Mouse (Mus musculus) NIH3T3 (cell line): ENCODE results near the gene Tspan9.

Source experiments
- DNase-seq: peaks from one replicate; pipeline ENCODE4 v3.0.0-alpha.2; 2012; ENCODE audit warnings: low read depth

Gene Tspan9

GRCm38 (mm10) chr6:128143390-128144020 is at the start of gene Tspan9:
Tspan9 (minus strand) TSS chr6:128143594.
- DNase-seq, result peak; percentile 85

GRCm38 (mm10) chr6:128183521-128183920 is 40.1 kb upstream of the Tspan9 start:
- DNase-seq, result peak; percentile 47

- DNase-seq, result no peak
Observed at GRCm38 (mm10) chr6:128181176-128181575, 37.8 kb upstream of the Tspan9 start.

GRCm38 (mm10) chr6:128179651-128180050 is 36.3 kb upstream of the Tspan9 start:
- DNase-seq, result no peak

- DNase-seq, result no peak
Observed at GRCm38 (mm10) chr6:128179247-128179646, 35.9 kb upstream of the Tspan9 start.

- no peak for DNase-seq
Observed at GRCm38 (mm10) chr6:128178681-128179080, 35.3 kb upstream of the Tspan9 start.

- DNase-seq, result peak; percentile 74
Observed at GRCm38 (mm10) chr6:128168785-128169679, 25.6 kb upstream of the Tspan9 start.

- peak; percentile 51 for DNase-seq
Observed at GRCm38 (mm10) chr6:128165564-128165963, 22.2 kb upstream of the Tspan9 start.

- DNase-seq, result no peak
Observed at GRCm38 (mm10) chr6:128164632-128165031, 21.2 kb upstream of the Tspan9 start.

- no peak for DNase-seq
Observed at GRCm38 (mm10) chr6:128159092-128159491, 15.7 kb upstream of the Tspan9 start.

GRCm38 (mm10) chr6:128158031-128158430 is 14.6 kb upstream of the Tspan9 start:
- DNase-seq, result no peak

- DNase-seq, result no peak
Observed at GRCm38 (mm10) chr6:128156476-128156875, 13.1 kb upstream of the Tspan9 start.

- no peak for DNase-seq
Observed at GRCm38 (mm10) chr6:128155935-128156334, 12.5 kb upstream of the Tspan9 start.

- peak; percentile 79 for DNase-seq
Observed at GRCm38 (mm10) chr6:128145765-128146164, 2.4 kb upstream of the Tspan9 start.

GRCm38 (mm10) chr6:128142369-128143278 is 770 bp downstream of the Tspan9 start:
- DNase-seq, result peak; percentile 62

- DNase-seq, result no peak
Observed at GRCm38 (mm10) chr6:128140724-128141123, 2.7 kb downstream of the Tspan9 start.

- peak; percentile 58 for DNase-seq
Observed at GRCm38 (mm10) chr6:128137855-128138254, 5.5 kb downstream of the Tspan9 start.

GRCm38 (mm10) chr6:128136654-128137053 is 6.7 kb downstream of the Tspan9 start:
- DNase-seq, result no peak

- DNase-seq, result peak; percentile 55
Observed at GRCm38 (mm10) chr6:128135459-128135858, 7.9 kb downstream of the Tspan9 start.

GRCm38 (mm10) chr6:128135006-128135405 is 8.4 kb downstream of the Tspan9 start:
- DNase-seq, result no peak

GRCm38 (mm10) chr6:128134196-128134924 is 9.0 kb downstream of the Tspan9 start:
- DNase-seq, result no peak
